Mouse (Mus musculus) cerebellum, adult 2 months (tissue): ENCODE data around the gene Slc25a25. TPM values are rescaled to one million over a fixed set of nuclear protein-coding genes. Genes with fewer than 3 reads are reported as not detected.

Source experiments
- DNase-seq, 2 experiments: peaks; one replicate each; pipeline ENCODE4 v3.0.0; 2021
- H3K27ac ChIP-seq: fragments of 200-500 bp; 2 replicates; pipeline ENCODE4 v1.5.1; 2012; ENCODE audit warnings: low read length, control low read depth, inconsistent platforms; ENCODE audit not compliant: insufficient read depth
- H3K27me3 ChIP-seq: fragments of 200-500 bp; 2 replicates; pipeline ENCODE4 v1.6.1; 2012; ENCODE audit warnings: inconsistent platforms, mild to moderate bottlenecking, low read length, moderate library complexity; ENCODE audit not compliant: control insufficient read depth, insufficient read depth
- H3K4me1 ChIP-seq: fragments of 200-500 bp; 2 replicates; pipeline ENCODE4 v1.6.1; 2011; ENCODE audit warnings: low read length; ENCODE audit not compliant: control insufficient read depth, insufficient read depth
- H3K4me3 ChIP-seq: fragments of 200-500 bp; replicated peaks from 2 replicates; pipeline ENCODE3; 2011; ENCODE audit warnings: mild to moderate bottlenecking, low read depth, low read length, control low read depth; ENCODE audit not compliant: insufficient read depth
- CTCF ChIP-seq: fragments of 200-500 bp; IDR thresholded peaks from 2 replicates; pipeline ENCODE4 v1.5.1; 2011; ENCODE audit warnings: low read depth, mild to moderate bottlenecking, control low read depth, low read length, moderate library complexity, borderline replicate concordance; ENCODE audit not compliant: insufficient read depth
- POLR2A ChIP-seq: fragments of 200-500 bp; IDR thresholded peaks from 2 replicates; pipeline ENCODE4 v1.6.1; 2011; ENCODE audit warnings: low read length, control low read depth, borderline replicate concordance; ENCODE audit not compliant: insufficient read depth
- WGBS: fragments of 180-500 bp; shearing (Covaris S2); methylation state at CpG from one replicate; pipeline ENCODE4 v1.1.7; 2018; 5-methylcytosine and 5-hydroxymethylcytosine counted together
- polyA plus RNA-seq: library from polyadenylated mRNA; depleted of rRNA; stranded (reverse); fragments of >200 nt; gene quantifications from 2 replicates; pipeline ENCODE4 v1.2.3, GENCODE M21; 2012

The Slc25a25 gene
- polyA plus RNA-seq, 1 experiment: 76.2 TPM

DNA sequence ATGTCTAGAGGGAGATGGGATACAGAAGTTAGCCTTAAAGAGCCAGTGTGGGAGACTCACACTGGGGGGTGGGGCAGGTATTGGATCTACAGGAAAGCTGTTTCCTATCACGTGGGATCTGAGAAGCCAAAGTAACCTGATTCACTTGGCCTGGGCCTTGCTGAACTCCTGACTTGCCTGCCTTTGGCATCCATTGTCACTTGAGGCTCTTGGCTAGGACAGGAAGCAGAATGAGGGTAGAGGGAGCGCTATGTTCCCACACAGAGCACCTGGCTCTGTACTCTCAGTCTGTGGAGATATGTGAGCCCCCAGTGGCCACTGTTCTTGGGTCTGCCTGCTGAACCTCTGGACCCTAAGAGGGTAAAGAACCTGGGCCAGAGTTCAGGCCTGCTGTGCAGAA lies 34.7 kb downstream of the Slc25a25 start:
- Histone ChIP-seq H3K27me3 (no peaks in the 10 kb centered on the region), H3K27ac (no peak overlapping the region), H3K4me1 (peaks cover 19% of the 10 kb centered on the region), H3K4me3 (no peak overlapping the region)
- TF ChIP-seq POLR2A (no peak), CTCF (no peak)
- DNase-seq: no peak
- 90% methylated on average over 2 of the region's 2 CpGs for WGBS

DNA sequence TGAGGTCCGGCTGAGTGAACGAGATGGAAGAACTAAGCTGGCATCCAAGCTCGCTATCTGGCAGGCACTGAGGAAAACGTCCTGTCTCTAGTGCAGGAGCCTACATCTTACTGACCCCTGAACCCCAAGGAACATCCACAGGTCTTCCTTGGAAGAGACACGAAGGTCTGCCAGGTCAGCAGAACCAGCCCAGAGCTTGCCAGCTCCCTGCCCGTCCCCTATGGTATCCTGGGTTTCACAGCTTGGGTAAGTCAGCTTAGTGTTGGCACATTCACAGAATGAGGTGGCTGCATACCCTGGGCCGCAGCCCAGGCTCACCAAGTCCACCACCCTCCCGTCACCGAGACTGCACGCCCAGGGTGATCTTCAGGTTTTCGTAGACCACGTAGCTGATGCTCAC lies 35.4 kb downstream of the Slc25a25 start:
- WGBS: 84% methylated on average over 12 of the region's 12 CpGs
- TF ChIP-seq CTCF (no peak), POLR2A (no peak)
- H3K4me3 ChIP-seq: no peak overlapping the region
- no peaks in the 10 kb centered on the region for H3K27me3 ChIP-seq
- H3K4me1 ChIP-seq: peaks cover 19% of the 10 kb centered on the region
- no peak for DNase-seq
- H3K27ac ChIP-seq: no peak overlapping the region

DNA sequence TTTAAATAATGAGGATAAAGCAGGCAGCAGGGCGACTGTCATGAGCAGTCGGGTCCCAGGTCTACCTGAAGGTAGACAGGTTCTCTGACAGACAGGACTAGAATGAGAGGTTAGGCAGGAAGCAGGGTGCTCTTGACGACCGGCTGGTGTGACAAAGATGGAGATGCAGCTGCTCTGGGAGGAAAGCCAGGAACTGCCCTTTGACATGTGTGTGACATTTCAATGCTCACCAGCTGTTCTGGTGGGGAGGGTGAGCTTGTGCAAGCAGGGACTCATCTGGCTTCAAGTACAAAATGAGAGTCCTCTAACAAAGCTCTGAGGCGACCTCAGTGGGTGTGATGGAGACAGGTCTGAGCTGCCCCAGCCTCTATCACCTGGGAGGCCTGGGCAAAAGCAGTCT lies 37.3 kb downstream of the Slc25a25 start:
- H3K27me3 ChIP-seq: no peaks in the 10 kb centered on the region
- no peak overlapping the region for H3K4me3 ChIP-seq
- WGBS: 47% methylated on average over 5 of the region's 5 CpGs
- no peak for DNase-seq
- no peak overlapping the region for H3K27ac ChIP-seq
- peaks cover 7% of the 10 kb centered on the region for H3K4me1 ChIP-seq
- TF ChIP-seq CTCF: no peak
- no peak for TF ChIP-seq POLR2A

DNA sequence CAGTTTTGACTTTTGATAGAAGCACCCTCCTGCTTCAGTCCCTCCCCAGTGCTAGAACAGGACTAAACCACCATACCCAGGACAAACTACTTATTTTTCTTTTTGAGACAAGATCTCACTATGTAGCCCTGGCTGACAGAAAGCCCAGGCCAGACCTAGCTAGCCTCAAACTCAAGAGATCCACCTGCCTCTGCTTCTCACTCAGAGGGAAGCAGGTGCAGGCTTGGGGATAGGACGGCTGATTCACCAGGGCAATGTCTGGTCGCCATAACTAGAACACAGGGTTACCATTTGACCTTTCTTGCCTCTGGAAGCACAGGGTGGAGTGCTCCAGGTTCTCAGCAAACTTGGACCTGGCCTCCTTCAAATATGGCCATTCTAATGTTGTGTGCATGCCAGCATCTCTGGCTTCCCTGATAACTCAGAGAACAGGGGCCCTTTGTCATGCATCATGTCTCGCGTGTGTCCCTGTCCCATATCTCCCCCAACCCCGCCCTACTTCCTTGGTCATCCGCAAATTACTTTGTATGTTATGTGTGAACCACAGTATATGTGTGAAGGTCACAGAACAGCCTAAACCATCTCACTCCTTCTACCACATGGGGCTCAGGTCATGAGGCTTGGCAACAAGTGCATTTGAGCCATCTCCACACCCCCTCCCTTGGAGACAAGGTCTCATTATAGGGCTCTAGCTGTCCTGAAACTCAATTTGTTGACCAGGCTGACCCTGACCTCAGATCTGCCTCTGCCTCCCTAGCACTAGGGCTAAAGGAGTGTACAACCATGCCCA lies 38.3 kb downstream of the Slc25a25 start:
- WGBS: 91% methylated on average over 6 of the region's 6 CpGs
- Histone ChIP-seq H3K27ac (no peak overlapping the region), H3K27me3 (no peaks in the 10 kb centered on the region), H3K4me1 (no peaks in the 10 kb centered on the region), H3K4me3 (no peak overlapping the region)
- TF ChIP-seq CTCF (no peak), POLR2A (no peak)
- no peak for DNase-seq

DNA sequence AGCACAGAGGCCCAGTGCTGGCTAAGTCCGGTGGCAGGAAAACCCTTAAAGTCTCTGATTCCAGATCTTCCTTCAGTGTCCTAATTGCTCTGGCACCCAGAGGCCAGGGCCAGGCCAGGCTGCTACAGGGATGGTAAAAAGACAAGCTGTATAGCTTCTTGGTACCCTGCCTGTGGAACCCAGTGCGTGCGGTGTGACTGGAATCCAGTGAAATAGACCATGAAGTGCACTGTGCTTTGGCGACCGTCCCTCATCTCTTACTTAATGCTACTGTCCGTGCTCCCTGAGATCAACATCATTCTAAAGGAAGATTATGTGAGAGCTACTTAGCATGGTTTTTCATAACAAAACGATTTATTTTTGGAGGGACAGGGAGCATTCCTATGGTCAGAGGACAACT lies 39.8 kb downstream of the Slc25a25 start:
- WGBS: 54% methylated on average over 7 of the region's 7 CpGs
- no peak for TF ChIP-seq CTCF
- Histone ChIP-seq H3K4me1 (no peaks in the 10 kb centered on the region), H3K4me3 (no peak overlapping the region), H3K27ac (no peak overlapping the region), H3K27me3 (no peaks in the 10 kb centered on the region)
- no peak for DNase-seq

DNA sequence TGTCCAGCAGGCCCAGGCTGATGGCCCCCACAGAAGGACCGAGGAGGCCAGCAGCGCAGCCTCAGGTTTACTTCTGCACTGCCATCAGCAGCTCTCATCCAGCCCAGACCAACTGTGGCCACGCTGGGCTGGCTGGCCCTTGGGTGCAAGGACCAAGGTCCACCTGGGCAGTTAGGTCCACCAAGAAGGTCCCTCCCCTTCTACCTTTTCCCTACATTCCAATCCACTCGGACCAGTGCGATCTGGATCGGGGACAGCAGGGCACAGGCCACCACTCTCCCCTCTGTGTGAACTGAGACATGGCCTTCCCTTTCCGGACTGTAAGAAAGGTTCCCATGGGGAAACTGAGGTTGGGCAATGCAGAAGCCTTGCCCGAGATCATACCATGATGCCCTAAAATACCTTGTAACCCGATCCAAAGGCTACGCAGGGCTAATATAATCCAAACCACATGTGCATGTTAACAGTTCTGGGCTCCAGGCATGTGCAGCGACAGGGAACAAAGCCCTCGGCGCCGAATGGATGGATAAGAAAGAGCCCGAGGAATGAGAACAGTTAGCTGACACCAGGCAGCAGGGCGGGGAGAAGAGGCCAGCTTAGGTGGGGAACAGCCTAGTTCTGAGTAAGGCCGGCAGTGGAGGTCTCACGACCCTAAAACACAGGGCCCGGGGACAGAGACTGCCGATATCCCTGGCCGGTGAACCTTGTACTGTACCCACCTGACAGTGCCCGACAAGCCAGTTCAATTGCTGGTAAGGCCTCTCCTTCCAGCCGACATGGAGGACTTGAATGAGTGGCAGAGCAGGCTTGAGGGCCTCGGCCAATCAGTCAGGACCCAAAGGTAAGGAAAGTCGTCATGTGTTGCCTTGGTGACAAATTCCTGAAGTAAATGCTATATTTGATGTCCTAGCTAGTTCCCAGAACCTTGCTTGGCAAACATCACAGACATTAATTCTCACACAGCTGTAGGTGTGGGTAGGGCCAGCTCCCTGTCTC lies 42.5 kb downstream of the Slc25a25 start:
- no peak overlapping the region for H3K4me3 ChIP-seq
- WGBS: 74% methylated on average over 25 of the region's 25 CpGs
- TF ChIP-seq CTCF (no peak), POLR2A (no peak)
- no peaks in the 10 kb centered on the region for H3K27me3 ChIP-seq
- H3K27ac ChIP-seq: no peak overlapping the region
- H3K4me1 ChIP-seq: no peaks in the 10 kb centered on the region
- no peak for DNase-seq

DNA sequence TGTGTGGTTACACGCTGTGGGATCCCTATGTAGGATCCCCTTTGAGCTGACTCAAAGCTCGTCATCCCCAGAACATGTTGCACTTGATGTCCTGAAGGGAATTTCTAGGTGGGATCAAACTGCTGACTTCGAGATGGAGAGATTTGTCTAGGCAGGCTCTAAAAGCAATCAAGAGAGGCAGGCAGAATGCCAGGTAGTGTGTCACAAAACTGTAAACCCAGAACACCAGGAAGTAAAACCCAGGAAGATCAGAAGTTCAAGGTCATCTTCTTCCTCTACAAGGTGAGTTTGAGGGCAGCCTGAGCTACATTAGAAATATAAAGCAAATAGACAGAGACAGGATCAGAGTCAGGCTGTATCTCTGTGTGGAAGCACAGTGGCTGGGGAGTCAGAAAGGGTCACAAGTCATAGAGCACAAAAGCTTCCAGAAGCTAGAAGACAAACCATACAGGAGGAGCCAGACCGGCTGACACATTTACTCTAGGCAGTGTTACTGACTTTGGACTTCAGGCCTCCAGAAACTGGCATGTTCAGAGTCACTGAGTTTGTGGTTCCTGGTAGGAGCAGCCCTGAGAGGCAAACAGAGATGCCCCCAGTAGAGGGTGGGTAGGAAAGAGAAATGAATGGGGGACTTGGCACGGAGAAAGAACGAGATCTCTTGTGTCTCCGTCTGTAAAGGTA lies 44.0 kb downstream of the Slc25a25 start:
- Histone ChIP-seq H3K4me3 (no peak overlapping the region), H3K27ac (no peak overlapping the region), H3K27me3 (no peaks in the 10 kb centered on the region), H3K4me1 (no peaks in the 10 kb centered on the region)
- no peak for DNase-seq
- 81% methylated on average over 7 of the region's 7 CpGs for WGBS
- TF ChIP-seq CTCF (no peak), POLR2A (no peak)
